Mouse (Mus musculus) myocyte (in vitro differentiated cells): ENCODE measurements around the gene Pifo.

ENCODE experiments used
- MYOG ChIP-seq, 3 experiments: IDR thresholded peaks; one replicate each; pipeline ENCODE4 v1.6.1; 2011; ENCODE audit warnings: control low read depth in 2 of 3, low read depth in 2 of 3, mild to moderate bottlenecking in 2 of 3; ENCODE audit not compliant: insufficient read length in 2 of 3, control insufficient read depth in 1 of 3, insufficient read depth in 1 of 3
- POLR2A ChIP-seq: IDR thresholded peaks from one replicate; pipeline ENCODE4 v1.6.1; 2011; ENCODE audit warnings: low read depth, mild to moderate bottlenecking, control low read depth, moderate library complexity; ENCODE audit not compliant: insufficient read length
- TCF12 ChIP-seq: IDR thresholded peaks from one replicate; pipeline ENCODE4 v1.6.1; 2011; ENCODE audit warnings: mild to moderate bottlenecking, control low read depth; ENCODE audit not compliant: poor library complexity, insufficient read depth, severe bottlenecking

- TF ChIP-seq POLR2A (no peak), TCF12 (no peak), MYOG (IDR thresholded peaks at IDR 0.05; ENCODE audit: control insufficient read depth in 1 of 3, insufficient read depth in 1 of 3, insufficient read length in 2 of 3, low read depth in 2 of 3) (no peak)
Measured at GRCm38 (mm10) chr3:105991653-105992283, 22.7 kb downstream of the Pifo start.
